Mouse (Mus musculus): ENCODE results near the gene Ptk6.
A peak's percentile ranks its signal among the peaks of the same experiment; 100 is the strongest.
"Not testable (repeated sequence)": the region's sequence is repeated elsewhere in the genome, so short reads cannot be mapped to it uniquely, and the experiment has no call there.

The Ptk6 gene

GRCm38 (mm10) chr2:181218881-181219485 lies 16.4 kb upstream of the Ptk6 start:
- no peak for DNase-seq

- DNase-seq: no peak
Observed at GRCm38 (mm10) chr2:181216037-181216436, 13.4 kb upstream of the Ptk6 start.

GRCm38 (mm10) chr2:181213021-181213445 lies 10.4 kb upstream of the Ptk6 start, which contains the start of gene Srms:
Gene Srms, minus strand, starts transcription at chr2:181213185.
- no peak for DNase-seq

- no peak for DNase-seq
Observed at GRCm38 (mm10) chr2:181212389-181213020, 9.9 kb upstream of the Ptk6 start.

GRCm38 (mm10) chr2:181206118-181206517 lies 3.5 kb upstream of the Ptk6 start:
- DNase-seq: no peak

- DNase-seq: no peak
Observed at GRCm38 (mm10) chr2:181205678-181206077, 3.1 kb upstream of the Ptk6 start.

GRCm38 (mm10) chr2:181202886-181203285 lies 297 bp upstream of the Ptk6 start:
- no peak for DNase-seq

GRCm38 (mm10) chr2:181201606-181202005 lies 983 bp downstream of the Ptk6 start:
- no peak for DNase-seq

GRCm38 (mm10) chr2:181196628-181197300 lies 5.8 kb downstream of the Ptk6 start:
- no peak for DNase-seq

- no peak for DNase-seq
Observed at GRCm38 (mm10) chr2:181193044-181193443, 9.5 kb downstream of the Ptk6 start.

- DNase-seq: no peak
Observed at GRCm38 (mm10) chr2:181191936-181192335, 10.7 kb downstream of the Ptk6 start.

GRCm38 (mm10) chr2:181191385-181191784 lies 11.2 kb downstream of the Ptk6 start:
- not testable (repeated sequence) for DNase-seq

GRCm38 (mm10) chr2:181189321-181189720 lies 13.3 kb downstream of the Ptk6 start:
- no peak for DNase-seq

GRCm38 (mm10) chr2:181188681-181189080 lies 13.9 kb downstream of the Ptk6 start:
- DNase-seq: no peak

- DNase-seq: peak; percentile 82
Observed at GRCm38 (mm10) chr2:181187121-181188000, 15.2 kb downstream of the Ptk6 start, which contains the start of gene Ppdpf. Gene Ppdpf, plus strand, starts transcription at chr2:181187247.

- DNase-seq: peak; percentile 84
Observed at GRCm38 (mm10) chr2:181186635-181187034, 16.0 kb downstream of the Ptk6 start.

- DNase-seq: no peak
Observed at GRCm38 (mm10) chr2:181180898-181181297, 21.7 kb downstream of the Ptk6 start.

- DNase-seq: no peak
Observed at GRCm38 (mm10) chr2:181178471-181178870, 24.1 kb downstream of the Ptk6 start.

GRCm38 (mm10) chr2:181178015-181178414 lies 24.6 kb downstream of the Ptk6 start:
- no peak for DNase-seq

- DNase-seq: no peak
Observed at GRCm38 (mm10) chr2:181174646-181175045, 27.9 kb downstream of the Ptk6 start.

GRCm38 (mm10) chr2:181166469-181166868 lies 36.1 kb downstream of the Ptk6 start:
- no peak for DNase-seq

GRCm38 (mm10) chr2:181160821-181161220 lies 41.8 kb downstream of the Ptk6 start:
- DNase-seq: no peak

GRCm38 (mm10) chr2:181159771-181160170 lies 42.8 kb downstream of the Ptk6 start:
- no peak for DNase-seq

Data from cerebellum, adult 11 months (tissue).